Mouse (Mus musculus): Measurements from ENCODE around the gene Rack1.
"Not testable (repeated sequence)": the region's sequence is repeated elsewhere in the genome, so short reads cannot be mapped to it uniquely, and the experiment has no call there.

The Rack1 gene

GRCm38 (mm10) chr11:48838879-48839680 is 38.9 kb downstream of the Rack1 start:
- no peak for DNase-seq (ENCODE audit: low read depth, low spot score)

- DNase-seq (ENCODE audit: low read depth, low spot score) = no peak
Observed at GRCm38 (mm10) chr11:48840805-48841204, 40.7 kb downstream of the Rack1 start.

- DNase-seq (ENCODE audit: low read depth, low spot score) = no peak
Observed at GRCm38 (mm10) chr11:48841213-48841612, 41.1 kb downstream of the Rack1 start.

- no peak for DNase-seq (ENCODE audit: low read depth, low spot score)
Observed at GRCm38 (mm10) chr11:48842378-48842792, 42.3 kb downstream of the Rack1 start.

- no peak for DNase-seq (ENCODE audit: low read depth, low spot score)
Observed at GRCm38 (mm10) chr11:48843202-48843601, 43.1 kb downstream of the Rack1 start.

GRCm38 (mm10) chr11:48844309-48844708 is 44.2 kb downstream of the Rack1 start:
- DNase-seq (ENCODE audit: low read depth, low spot score) = peak; percentile 42

GRCm38 (mm10) chr11:48845244-48845815 is 45.2 kb downstream of the Rack1 start:
- DNase-seq (ENCODE audit: low read depth, low spot score) = no peak

GRCm38 (mm10) chr11:48846362-48846761 is 46.2 kb downstream of the Rack1 start:
- DNase-seq (ENCODE audit: low read depth, low spot score) = not testable (repeated sequence)

- no peak for DNase-seq (ENCODE audit: low read depth, low spot score)
Observed at GRCm38 (mm10) chr11:48846881-48847280, 46.7 kb downstream of the Rack1 start.

- DNase-seq (ENCODE audit: low read depth, low spot score) = no peak
Observed at GRCm38 (mm10) chr11:48850240-48850639, 50.1 kb downstream of the Rack1 start.

GRCm38 (mm10) chr11:48851270-48851995 is 51.3 kb downstream of the Rack1 start:
- DNase-seq (ENCODE audit: low read depth, low spot score) = no peak

- no peak for DNase-seq (ENCODE audit: low read depth, low spot score)
Observed at GRCm38 (mm10) chr11:48852190-48852589, 52.1 kb downstream of the Rack1 start.

GRCm38 (mm10) chr11:48852624-48853473 is 52.7 kb downstream of the Rack1 start:
- DNase-seq (ENCODE audit: low read depth, low spot score) = no peak

GRCm38 (mm10) chr11:48853474-48854180 is 53.5 kb downstream of the Rack1 start:
- DNase-seq (ENCODE audit: low read depth, low spot score) = peak; percentile 90

All from skeletal muscle tissue, adult 2 months (tissue).